Mouse (Mus musculus): ENCODE measurements at regions not wholly inside any gene's neighbourhood (a gene's known extent, or its start where the extent isn't known, plus 50 kb on each side); places are given as distances from the start of the nearest gene placed in this dataset.

GRCm38 (mm10) chr19:23044510-23045464 is 96.2 kb upstream of the Klf9 start:
- ATAC-seq (replicated peaks in 1 of 2; ENCODE audit: insufficient read depth in 1 of 2, low FRiP score in 2 of 2, low TSS enrichment in 1 of 2, low read depth in 1 of 2, poor library complexity in 2 of 2, severe bottlenecking in 2 of 2), result no peak

- ATAC-seq (replicated peaks in 1 of 2; ENCODE audit: insufficient read depth in 1 of 2, low FRiP score in 2 of 2, low TSS enrichment in 1 of 2, low read depth in 1 of 2, poor library complexity in 2 of 2, severe bottlenecking in 2 of 2), result no peak
Measured at GRCm38 (mm10) chr19:23051456-23051855, 89.6 kb upstream of the Klf9 start.

GRCm38 (mm10) chr19:23054440-23054839 is 86.6 kb upstream of the Klf9 start:
- ATAC-seq (replicated peaks in 1 of 2; ENCODE audit: insufficient read depth in 1 of 2, low FRiP score in 2 of 2, low TSS enrichment in 1 of 2, low read depth in 1 of 2, poor library complexity in 2 of 2, severe bottlenecking in 2 of 2), result no peak

GRCm38 (mm10) chr19:23055916-23056805 is 84.9 kb upstream of the Klf9 start:
- ATAC-seq (replicated peaks in 1 of 2; ENCODE audit: insufficient read depth in 1 of 2, low FRiP score in 2 of 2, low TSS enrichment in 1 of 2, low read depth in 1 of 2, poor library complexity in 2 of 2, severe bottlenecking in 2 of 2), result no peak

GRCm38 (mm10) chr19:23056851-23057707 is 83.9 kb upstream of the Klf9 start:
- peak; percentile 81 to 85 for ATAC-seq (replicated peaks in 1 of 2; ENCODE audit: insufficient read depth in 1 of 2, low FRiP score in 2 of 2, low TSS enrichment in 1 of 2, low read depth in 1 of 2, poor library complexity in 2 of 2, severe bottlenecking in 2 of 2)

GRCm38 (mm10) chr19:23057739-23058501 is 83.1 kb upstream of the Klf9 start:
- 0 out of 4 replicates have a peak, but pooled peaks have one; percentile 18 to 39 for ATAC-seq (replicated peaks in 1 of 2; ENCODE audit: insufficient read depth in 1 of 2, low FRiP score in 2 of 2, low TSS enrichment in 1 of 2, low read depth in 1 of 2, poor library complexity in 2 of 2, severe bottlenecking in 2 of 2)

GRCm38 (mm10) chr19:23058502-23058900 is 82.5 kb upstream of the Klf9 start:
- ATAC-seq (replicated peaks in 1 of 2; ENCODE audit: insufficient read depth in 1 of 2, low FRiP score in 2 of 2, low TSS enrichment in 1 of 2, low read depth in 1 of 2, poor library complexity in 2 of 2, severe bottlenecking in 2 of 2), result no peak

- no peak for ATAC-seq (replicated peaks in 1 of 2; ENCODE audit: insufficient read depth in 1 of 2, low FRiP score in 2 of 2, low TSS enrichment in 1 of 2, low read depth in 1 of 2, poor library complexity in 2 of 2, severe bottlenecking in 2 of 2)
Measured at GRCm38 (mm10) chr19:23061081-23061640, 79.9 kb upstream of the Klf9 start.

GRCm38 (mm10) chr19:23061906-23062305 is 79.1 kb upstream of the Klf9 start:
- ATAC-seq (replicated peaks in 1 of 2; ENCODE audit: insufficient read depth in 1 of 2, low FRiP score in 2 of 2, low TSS enrichment in 1 of 2, low read depth in 1 of 2, poor library complexity in 2 of 2, severe bottlenecking in 2 of 2), result no peak

GRCm38 (mm10) chr19:23062851-23063250 is 78.2 kb upstream of the Klf9 start:
- no peak for ATAC-seq (replicated peaks in 1 of 2; ENCODE audit: insufficient read depth in 1 of 2, low FRiP score in 2 of 2, low TSS enrichment in 1 of 2, low read depth in 1 of 2, poor library complexity in 2 of 2, severe bottlenecking in 2 of 2)

- ATAC-seq (replicated peaks in 1 of 2; ENCODE audit: insufficient read depth in 1 of 2, low FRiP score in 2 of 2, low TSS enrichment in 1 of 2, low read depth in 1 of 2, poor library complexity in 2 of 2, severe bottlenecking in 2 of 2), result no peak
Measured at GRCm38 (mm10) chr19:23065548-23065947, 75.5 kb upstream of the Klf9 start.

GRCm38 (mm10) chr19:23066726-23067125 is 74.3 kb upstream of the Klf9 start:
- no peak for ATAC-seq (replicated peaks in 1 of 2; ENCODE audit: insufficient read depth in 1 of 2, low FRiP score in 2 of 2, low TSS enrichment in 1 of 2, low read depth in 1 of 2, poor library complexity in 2 of 2, severe bottlenecking in 2 of 2)

- ATAC-seq (replicated peaks in 1 of 2; ENCODE audit: insufficient read depth in 1 of 2, low FRiP score in 2 of 2, low TSS enrichment in 1 of 2, low read depth in 1 of 2, poor library complexity in 2 of 2, severe bottlenecking in 2 of 2), result no peak
Measured at GRCm38 (mm10) chr19:23068600-23068999, 72.4 kb upstream of the Klf9 start.

GRCm38 (mm10) chr19:23069656-23070055 is 71.4 kb upstream of the Klf9 start:
- no peak for ATAC-seq (replicated peaks in 1 of 2; ENCODE audit: insufficient read depth in 1 of 2, low FRiP score in 2 of 2, low TSS enrichment in 1 of 2, low read depth in 1 of 2, poor library complexity in 2 of 2, severe bottlenecking in 2 of 2)

GRCm38 (mm10) chr19:23071000-23071399 is 70.0 kb upstream of the Klf9 start:
- ATAC-seq (replicated peaks in 1 of 2; ENCODE audit: insufficient read depth in 1 of 2, low FRiP score in 2 of 2, low TSS enrichment in 1 of 2, low read depth in 1 of 2, poor library complexity in 2 of 2, severe bottlenecking in 2 of 2), result no peak

All from hematopoietic stem cell, adult 5-6 weeks (primary cell).